27 mouse cellular contexts compared by ENCODE assay signal in genomic region chr9:65593596-65593995, GRCm38 (mm10).
"Had no signal": no experiment of that assay in that cellular context is flagged by ENCODE, and none has a peak within 500 bp of the region (broad histone marks: within the 10 kb centered on the region; RNA-seq: fewer than 3 reads in every experiment).

No protein-coding gene starts in this region.

- H3K27me3 ChIP-seq: heart, embryonic 12.5 days; intestine, embryonic 15.5 days; kidney, embryonic 15.5 days; limb, embryonic 12.5 days; liver, embryonic 13.5 days; liver, embryonic 15.5 days had no signal

- DNase-seq: gastrocnemius, adult 2 months; gastrocnemius, postnatal 10 days; gastrocnemius, postnatal 25 days; heart, adult 2 months; heart, postnatal 10 days; heart, postnatal 4 days; kidney, adult 18-20 months; kidney, adult 8-10 months; kidney, postnatal 10 days; kidney, postnatal 25 days; liver; liver, embryonic 13.5 days; liver, postnatal 0 days had no signal

- H3K4me2 ChIP-seq: heart, embryonic 12.5 days; hindbrain, embryonic 13.5 days; intestine, embryonic 15.5 days; kidney, embryonic 15.5 days; limb, embryonic 12.5 days; liver, embryonic 11.5 days; liver, embryonic 13.5 days; liver, embryonic 15.5 days had no signal

- H3K4me3 ChIP-seq: gastrocnemius, adult 2 months; heart, adult 2 months; heart, embryonic 10.5 days; heart, embryonic 12.5 days; hindbrain, embryonic 13.5 days; intestine, embryonic 15.5 days; kidney, embryonic 15.5 days; layer of hippocampus, adult 2 months; left cerebral cortex, adult 2 months; limb, embryonic 10.5 days; limb, embryonic 12.5 days; liver, embryonic 13.5 days; liver, embryonic 15.5 days had no signal

- H3K9me3 ChIP-seq: heart, embryonic 10.5 days; heart, embryonic 12.5 days; hindbrain, embryonic 13.5 days; intestine, embryonic 15.5 days; kidney, embryonic 15.5 days; limb, embryonic 10.5 days; limb, embryonic 12.5 days; liver, embryonic 13.5 days; liver, embryonic 15.5 days had no signal

- H3K27ac ChIP-seq: gastrocnemius, adult 2 months; heart, adult 2 months; heart, embryonic 10.5 days; hindbrain, embryonic 13.5 days; intestine, embryonic 15.5 days; kidney, embryonic 15.5 days; layer of hippocampus, adult 2 months; left cerebral cortex, adult 2 months; limb, embryonic 10.5 days; limb, embryonic 12.5 days; liver, embryonic 13.5 days; liver, embryonic 15.5 days had no signal

- ATAC-seq: hindbrain, embryonic 16.5 days; inflammation-experienced regulatory T-cells, adult 6 months; intestine, embryonic 15.5 days; intestine, postnatal 0 days; liver, postnatal 0 days had no signal

- H3K9ac ChIP-seq: heart, embryonic 12.5 days; hindbrain, embryonic 13.5 days; intestine, embryonic 15.5 days; kidney, embryonic 15.5 days; limb, embryonic 12.5 days; liver, embryonic 13.5 days; liver, embryonic 15.5 days; liver, postnatal 0 days had no signal
